Mouse (Mus musculus) bone marrow macrophage, adult 2 months (primary cell): ENCODE data around the gene Gm6993.

Experiments
- CTCF ChIP-seq: IDR thresholded peaks from 2 replicates; pipeline ENCODE4 v1.5.1; 2012; ENCODE audit warnings: low read depth, mild to moderate bottlenecking, low read length, moderate library complexity
- POLR2A ChIP-seq: IDR thresholded peaks from 2 replicates; pipeline ENCODE4 v1.6.1; 2012; ENCODE audit warnings: mild to moderate bottlenecking, low read depth, low read length, borderline replicate concordance

DNA sequence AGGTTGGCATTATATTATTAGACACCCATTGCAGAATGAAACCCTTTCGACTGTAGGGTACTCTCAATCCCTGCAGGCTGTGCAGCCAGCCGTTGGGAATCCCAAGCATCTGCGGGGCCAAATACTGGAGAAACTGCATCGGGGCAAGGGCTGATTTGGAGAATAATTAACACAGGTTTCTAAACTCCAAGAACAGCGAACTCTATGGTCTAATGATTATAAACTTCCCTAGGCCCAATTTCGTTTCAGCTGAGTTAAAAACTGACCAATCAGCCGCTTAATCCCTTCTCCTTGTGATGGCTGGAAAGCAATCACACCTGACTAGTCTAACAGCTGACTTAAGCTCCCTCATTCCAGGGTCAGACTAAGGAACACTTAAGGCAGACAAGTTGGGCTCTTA is 23.4 kb downstream of the Gm6993 start:
- no peak for TF ChIP-seq CTCF
- no peak for TF ChIP-seq POLR2A
